In genomic region chr15:83594513-83595363, GRCm38 (mm10) we compare ENCODE assay signal across 8 mouse cellular contexts. TPM values are rescaled to one million over a fixed set of nuclear protein-coding genes. Genes with fewer than 3 reads are reported as not detected.
A peak's percentile ranks its signal among the peaks of the same experiment; 100 is the strongest.
DNase-seq lines count a peak whose midpoint lies in the region; ATAC-seq and TF ChIP-seq lines count a peak whose summit lies in the region.

Gene Ttll12, minus strand, starts transcription at chr15:83595157.

- H3K27me3 ChIP-seq in heart, embryonic 14.5 days (ENCODE audit: control insufficient read depth, insufficient read depth, low read length): no peaks in the 10 kb centered on the region
- no peaks in the 10 kb centered on the region for H3K27me3 ChIP-seq in liver, embryonic 13.5 days
- H3K27me3 ChIP-seq in stomach, postnatal 0 days (ENCODE audit: control insufficient read depth, insufficient read depth, low read length): no peaks in the 10 kb centered on the region

- peak; percentile 99 for DNase-seq in c-Kit-negative CD71-positive TER-119-positive erythroid progenitor cells, embryonic 14.5 days (ENCODE audit: low read depth, low spot score)
- peak; percentile 93 for DNase-seq in fibroblast of lung, adult 2 months (ENCODE audit: low read depth)
- DNase-seq in kidney, postnatal 14 days: peak; percentile 97
- peak; percentile 91 for DNase-seq in liver, embryonic 13.5 days
- peak; percentile 91 for DNase-seq in neural tube, embryonic 10.5 days (ENCODE audit: extremely low spot score, low spot score)
- DNase-seq in stomach, postnatal 0 days (ENCODE audit: low spot score): peak; percentile 96

- 0 out of 4 replicates have a peak within 1 kb of the TSS, but pooled peaks of 1 of the 2 experiments have one; percentile 21 for H3K27ac ChIP-seq in heart, embryonic 14.5 days (replicated peaks in 1 of 2; ENCODE audit: control insufficient read depth in 1 of 2, insufficient read depth in 1 of 2, low read depth in 2 of 2, low read length in 2 of 2)
- H3K27ac ChIP-seq in liver, embryonic 13.5 days: peak within 1 kb of the TSS; percentile 100
- peak within 1 kb of the TSS; percentile 67 for H3K27ac ChIP-seq in stomach, postnatal 0 days (replicated peaks)

- H3K4me3 ChIP-seq in heart, embryonic 14.5 days (ENCODE audit: control insufficient read depth in 1 of 2, insufficient read depth in 1 of 2, low read depth in 1 of 2, low read length in 2 of 2): peak within 1 kb of the TSS; percentile 76 to 83
- H3K4me3 ChIP-seq in liver, embryonic 13.5 days (replicated peaks): peak within 1 kb of the TSS; percentile 81
- H3K4me3 ChIP-seq in stomach, postnatal 0 days (ENCODE audit: low read depth, low read length): peak within 1 kb of the TSS; percentile 58

- no peaks in the 10 kb centered on the region for H3K36me3 ChIP-seq in heart, embryonic 14.5 days (ENCODE audit: control insufficient read depth, insufficient read depth, low read length)
- peaks cover 17% of the 10 kb centered on the region for H3K36me3 ChIP-seq in liver, embryonic 13.5 days
- H3K36me3 ChIP-seq in stomach, postnatal 0 days (ENCODE audit: control insufficient read depth, insufficient read depth, low read length): no peaks in the 10 kb centered on the region

- WGBS in heart, embryonic 14.5 days: under 1% methylated on average over 68 of the region's 68 CpGs
- WGBS in liver, embryonic 13.5 days (ENCODE audit: insufficient replicate concordance): under 1% methylated on average over 68 of the region's 68 CpGs
- under 1% methylated on average over 68 of the region's 68 CpGs for WGBS in stomach, postnatal 0 days

- peaks cover 18 to 21% of the 10 kb centered on the region in 2 experiments for H3K4me1 ChIP-seq in heart, embryonic 14.5 days (ENCODE audit: control insufficient read depth in 2 of 2, insufficient read depth in 2 of 2, low read length in 2 of 2)
- peaks cover 68% of the 10 kb centered on the region for H3K4me1 ChIP-seq in liver, embryonic 13.5 days (replicated peaks)
- peaks cover 6% of the 10 kb centered on the region; the same call in 1 of the 2 replicates for H3K4me1 ChIP-seq in stomach, postnatal 0 days (replicated peaks; ENCODE audit: control insufficient read depth, insufficient read depth)

- TF ChIP-seq EP300 in stomach, postnatal 0 days (optimal IDR thresholded peaks at IDR 0.05): no peak

- TF ChIP-seq CTCF in stomach, postnatal 0 days (IDR thresholded peaks at IDR 0.05; ENCODE audit: low read depth): peak; percentile 26; the same call in 1 of the 2 replicates

- peak within 1 kb of the TSS; percentile 88 for H3K4me2 ChIP-seq in heart, embryonic 14.5 days (ENCODE audit: low read length)
- peak within 1 kb of the TSS; percentile 98 for H3K4me2 ChIP-seq in liver, embryonic 13.5 days
- H3K4me2 ChIP-seq in stomach, postnatal 0 days (replicated peaks; ENCODE audit: low read depth): peak within 1 kb of the TSS; percentile 84

- ATAC-seq in CD4-positive, CD25-positive, alpha-beta regulatory T cell, adult 4 months: peak; percentile 88
- ATAC-seq in heart, embryonic 14.5 days (ENCODE audit: insufficient number of reproducible peaks, insufficient read depth, low FRiP score, low read depth): peak; percentile 87
- ATAC-seq in liver, embryonic 13.5 days (ENCODE audit: low read depth): peak; percentile 73
- ATAC-seq in stomach, postnatal 0 days (ENCODE audit: low FRiP score, low TSS enrichment): peak; percentile 84

- H3K9ac ChIP-seq in heart, embryonic 14.5 days (ENCODE audit: low read length): peak within 1 kb of the TSS; percentile 80
- H3K9ac ChIP-seq in liver, embryonic 13.5 days: peak within 1 kb of the TSS; percentile 94
- H3K9ac ChIP-seq in stomach, postnatal 0 days (ENCODE audit: low read length): peak within 1 kb of the TSS; percentile 72

- H3K9me3 ChIP-seq in heart, embryonic 14.5 days (ENCODE audit: control insufficient read depth, low read length): no peaks in the 10 kb centered on the region
- H3K9me3 ChIP-seq in liver, embryonic 13.5 days (replicated peaks): no peaks in the 10 kb centered on the region
- H3K9me3 ChIP-seq in stomach, postnatal 0 days (ENCODE audit: control insufficient read depth, low read length): no peaks in the 10 kb centered on the region

RNA-seq across cellular contexts. Expression of gene Ttll12, which starts in this region (rescaled TPM):
- polyA plus RNA-seq in CD4-positive, CD25-positive, alpha-beta regulatory T cell, adult 4 months (2017; shearing (Covaris generic)): 10 to 100 TPM in 1 of 2 experiments, 1 to 10 TPM in 1; 9.0 to 12.2 TPM
- 18.6 and 19.8 TPM in 2 replicates for polyA plus RNA-seq in heart, embryonic 14.5 days (2014; fragmentation: Nextera tagmentation; extraction: Ambion mirVana)
- 47.2 and 53.2 TPM in 2 replicates for polyA plus RNA-seq in liver, embryonic 13.5 days (2015; fragmentation: Nextera tagmentation; extraction: Ambion mirVana)
- polyA plus RNA-seq in stomach, postnatal 0 days (2015; fragmentation: Nextera tagmentation; extraction: Ambion mirVana): 17.3 and 17.6 TPM in 2 replicates
